Mouse (Mus musculus): Measurements from ENCODE around the gene Adarb2.

The Adarb2 gene

GRCm38 (mm10) chr13:8691448-8691847, 488.8 kb downstream of the Adarb2 start:
- DNase-seq (ENCODE audit: low spot score): no peak

- no peak for DNase-seq (ENCODE audit: low spot score)
Measured at GRCm38 (mm10) chr13:8692787-8693186, 490.1 kb downstream of the Adarb2 start.

- DNase-seq (ENCODE audit: low spot score): no peak
Measured at GRCm38 (mm10) chr13:8698451-8698850, 495.8 kb downstream of the Adarb2 start.

GRCm38 (mm10) chr13:8699831-8700230, 497.2 kb downstream of the Adarb2 start:
- DNase-seq (ENCODE audit: low spot score): no peak

GRCm38 (mm10) chr13:8700981-8701380, 498.3 kb downstream of the Adarb2 start:
- no peak for DNase-seq (ENCODE audit: low spot score)

GRCm38 (mm10) chr13:8705296-8705695, 502.6 kb downstream of the Adarb2 start:
- no peak for DNase-seq (ENCODE audit: low spot score)

GRCm38 (mm10) chr13:8713377-8713776, 510.7 kb downstream of the Adarb2 start:
- DNase-seq (ENCODE audit: low spot score): no peak

- DNase-seq (ENCODE audit: low spot score): no peak
Measured at GRCm38 (mm10) chr13:8729972-8730645, 527.4 kb downstream of the Adarb2 start.

GRCm38 (mm10) chr13:8737139-8737865, 534.6 kb downstream of the Adarb2 start:
- no peak for DNase-seq (ENCODE audit: low spot score)

GRCm38 (mm10) chr13:8742792-8743191, 540.1 kb downstream of the Adarb2 start:
- no peak for DNase-seq (ENCODE audit: low spot score)

- no peak for DNase-seq (ENCODE audit: low spot score)
Measured at GRCm38 (mm10) chr13:8744565-8744964, 541.9 kb downstream of the Adarb2 start.

GRCm38 (mm10) chr13:8745596-8745995, 542.9 kb downstream of the Adarb2 start:
- DNase-seq (ENCODE audit: low spot score): no peak

- DNase-seq (ENCODE audit: low spot score): no peak
Measured at GRCm38 (mm10) chr13:8749451-8749850, 546.8 kb downstream of the Adarb2 start.

- DNase-seq (ENCODE audit: low spot score): no peak
Measured at GRCm38 (mm10) chr13:8760940-8761339, 558.3 kb downstream of the Adarb2 start.

- no peak for DNase-seq (ENCODE audit: low spot score)
Measured at GRCm38 (mm10) chr13:8769654-8770227, 567.1 kb downstream of the Adarb2 start.

- DNase-seq (ENCODE audit: low spot score): no peak
Measured at GRCm38 (mm10) chr13:8770616-8771015, 568.0 kb downstream of the Adarb2 start.

- peak; percentile 14 for DNase-seq (ENCODE audit: low spot score)
Measured at GRCm38 (mm10) chr13:8780441-8780840, 577.8 kb downstream of the Adarb2 start.

- no peak for DNase-seq (ENCODE audit: low spot score)
Measured at GRCm38 (mm10) chr13:8782636-8783035, 580.0 kb downstream of the Adarb2 start.

- no peak for DNase-seq (ENCODE audit: low spot score)
Measured at GRCm38 (mm10) chr13:8783686-8784307, 581.1 kb downstream of the Adarb2 start.

- DNase-seq (ENCODE audit: low spot score): no peak
Measured at GRCm38 (mm10) chr13:8784308-8785061, 581.8 kb downstream of the Adarb2 start.

GRCm38 (mm10) chr13:8785185-8785584, 582.5 kb downstream of the Adarb2 start:
- DNase-seq (ENCODE audit: low spot score): peak; percentile 26

GRCm38 (mm10) chr13:8793217-8793616, 590.6 kb downstream of the Adarb2 start:
- DNase-seq (ENCODE audit: low spot score): no peak

Data from urinary bladder, postnatal 25 days (tissue).